Mouse (Mus musculus) left cerebral cortex, postnatal 4 days (tissue): ENCODE measurements around the gene Tcerg1l. TPM values are rescaled to one million over a fixed set of nuclear protein-coding genes. Genes with fewer than 3 reads are reported as not detected.

ENCODE experiments used
- DNase-seq: peaks from one replicate; pipeline ENCODE4 v3.0.0-alpha.2; 2022
- intact Hi-C: fragments of 180-260 bp; cut with DNase I; formaldehyde crosslinking; loops from one replicate; pipeline ENCODE4 v1.15.1; 2025
- total RNA-seq, 2 experiments: library from RNA; stranded (reverse); gene quantifications; 2 replicates each; pipeline ENCODE4 v1.2.3; 2021

Tcerg1l gene
- total RNA-seq, 2 experiments from 2014 or later, result 24.0 to 25.4 TPM

DNA sequence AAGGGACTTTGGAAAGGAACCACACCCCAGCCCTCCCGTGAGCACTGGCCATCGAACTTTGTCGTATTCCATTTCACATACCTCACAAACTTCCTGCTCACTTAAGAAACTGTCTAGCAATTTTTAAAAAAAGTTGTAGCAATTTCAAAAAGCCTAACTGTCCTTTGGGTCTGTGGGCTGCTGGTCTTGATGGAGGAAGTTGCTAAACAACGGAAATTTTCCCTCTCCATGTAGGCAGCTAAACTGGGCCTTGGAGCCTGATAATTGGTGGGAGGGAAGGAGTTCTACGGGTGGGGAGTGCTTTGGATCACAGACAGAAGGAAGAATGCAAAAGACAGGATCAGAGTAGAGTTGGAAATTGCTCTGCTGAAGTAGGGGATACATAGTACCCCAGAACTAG lies 155.3 kb downstream of the Tcerg1l start:
- intact Hi-C loops, result no loop called here

GRCm38 (mm10) chr7:138237708-138238225 lies 159.8 kb downstream of the Tcerg1l start:
- intact Hi-C loops, result no loop called here
- no peak for DNase-seq

More for the DNA sequence above, 155.3 kb downstream of the Tcerg1l start:
- DNase-seq, result no peak

DNA sequence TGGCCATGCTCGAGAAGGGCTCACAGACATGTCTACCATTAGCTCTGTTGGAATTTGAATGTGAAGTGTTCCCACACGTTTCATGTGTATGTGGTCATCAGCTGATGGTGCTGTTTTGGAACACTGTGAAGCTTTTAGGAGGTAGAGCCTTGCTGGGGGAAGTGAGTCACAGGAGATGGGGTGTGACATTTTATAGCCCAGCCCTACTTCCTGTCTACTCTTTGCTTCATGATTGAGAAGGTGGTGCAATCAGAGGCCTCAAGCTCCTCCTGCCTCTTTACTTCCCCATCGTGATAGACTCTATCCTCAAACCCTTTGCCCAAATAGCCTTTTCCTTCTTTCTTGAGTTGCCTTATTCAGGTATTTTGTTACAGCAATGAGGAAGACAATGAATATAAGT lies 173.3 kb downstream of the Tcerg1l start:
- no peak for DNase-seq
- intact Hi-C loops, result no loop called here

DNA sequence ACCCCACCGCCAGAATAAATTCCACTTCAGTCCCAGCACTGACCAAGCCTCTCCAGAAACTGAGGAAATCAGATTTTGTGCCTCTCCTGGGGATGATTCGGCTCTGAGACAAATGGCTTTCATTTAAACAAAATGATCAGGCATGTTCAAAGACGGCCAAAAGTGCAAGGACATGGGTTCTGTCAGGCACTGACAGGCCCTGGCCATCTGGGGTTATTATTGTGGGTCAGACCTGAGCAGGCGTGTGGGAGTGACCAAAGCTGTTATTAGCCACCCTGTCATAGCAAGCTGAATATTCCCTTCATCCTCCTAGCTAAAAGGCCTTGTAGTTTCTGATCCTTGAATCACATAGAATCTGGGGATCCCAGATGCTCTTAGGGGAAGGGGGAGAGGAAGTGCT lies 174.6 kb downstream of the Tcerg1l start:
- DNase-seq, result no peak
- intact Hi-C loops, result no loop called here

- intact Hi-C loops, result no loop called here
- DNase-seq, result peak; percentile 13
Measured at GRCm38 (mm10) chr7:138217556-138218098, 179.9 kb downstream of the Tcerg1l start.

GRCm38 (mm10) chr7:138215177-138215830 lies 182.2 kb downstream of the Tcerg1l start:
- intact Hi-C loops, result no loop called here
- no peak for DNase-seq

DNA sequence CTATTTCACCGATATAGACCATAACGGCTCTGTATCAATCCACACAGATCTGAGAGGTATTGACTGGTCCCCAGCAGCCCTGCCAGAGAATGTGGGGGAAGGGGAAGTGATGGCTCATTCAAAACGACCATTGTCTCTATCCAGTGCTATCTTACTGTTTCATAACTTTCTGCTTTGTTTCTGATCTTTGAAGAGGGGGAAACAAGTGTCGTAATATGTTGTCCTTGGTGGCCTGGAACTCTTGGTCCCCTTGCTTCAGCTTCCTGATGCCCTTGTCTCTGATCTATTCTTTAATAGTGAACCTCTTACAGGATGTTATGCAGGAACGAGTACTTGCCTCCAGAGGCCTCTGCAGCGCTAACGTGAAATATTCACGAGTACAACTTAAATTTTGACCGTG lies 182.8 kb downstream of the Tcerg1l start:
- intact Hi-C loops, result no loop called here
- DNase-seq, result no peak

- intact Hi-C loops, result no loop called here
- no peak for DNase-seq
Measured at GRCm38 (mm10) chr7:138209769-138210168, 187.8 kb downstream of the Tcerg1l start.

DNA sequence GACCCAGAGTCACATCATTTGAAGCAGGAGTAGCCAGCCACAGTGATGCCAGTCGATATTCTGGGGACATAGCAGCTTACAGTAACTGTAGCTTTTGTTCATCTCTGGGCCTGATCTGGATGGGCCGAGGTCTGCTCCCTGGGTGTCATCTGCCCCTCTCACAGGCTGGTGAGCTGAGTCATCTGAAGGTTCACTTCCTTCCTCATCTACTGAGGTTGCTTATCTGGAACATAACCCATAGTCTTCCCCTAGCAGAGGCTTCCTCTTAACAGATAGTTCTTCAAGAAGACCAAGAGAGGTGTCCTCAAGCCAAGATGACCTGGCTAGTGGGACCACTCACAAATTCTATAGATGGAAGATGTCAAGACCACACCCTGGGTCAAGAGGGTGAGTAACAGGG lies 192.4 kb downstream of the Tcerg1l start:
- DNase-seq, result no peak
- intact Hi-C loops, result no loop called here

DNA sequence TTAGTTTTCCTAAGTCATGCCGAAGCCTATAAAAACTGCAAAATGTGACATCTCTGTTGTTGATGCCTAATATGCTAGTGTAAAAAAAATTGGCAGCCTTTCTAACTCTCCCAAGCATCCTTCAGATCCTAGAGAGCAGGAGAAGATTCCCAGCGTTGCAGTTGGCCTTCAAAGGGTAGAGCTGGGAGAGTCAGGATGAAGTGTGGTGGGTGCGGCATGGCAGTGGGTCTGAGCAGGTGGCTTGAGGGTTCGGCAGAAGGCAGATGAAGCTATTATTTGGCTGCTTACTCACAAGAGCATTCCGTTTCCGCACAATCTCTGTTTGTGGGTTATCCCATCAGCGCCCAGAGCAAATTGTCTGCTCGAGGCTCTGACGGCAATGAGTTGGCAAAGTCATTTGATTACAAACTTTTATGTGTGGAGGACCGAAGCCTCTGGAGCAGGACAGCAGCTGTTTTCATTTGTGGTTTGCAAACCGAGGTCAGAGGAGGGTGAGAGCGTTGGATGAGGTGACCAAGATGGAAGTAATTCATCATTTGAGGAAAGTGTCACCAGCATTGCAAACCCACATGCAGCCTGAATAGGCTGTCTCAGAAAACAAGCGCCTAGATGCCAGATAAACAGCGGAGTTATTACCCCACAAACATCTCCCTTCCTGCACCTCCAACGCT lies 195.2 kb downstream of the Tcerg1l start:
- intact Hi-C loops, result no loop called here
- DNase-seq, result no peak

GRCm38 (mm10) chr7:138199333-138200058 lies 198.0 kb downstream of the Tcerg1l start:
- no peak for DNase-seq
- intact Hi-C loops, result no loop called here

DNA sequence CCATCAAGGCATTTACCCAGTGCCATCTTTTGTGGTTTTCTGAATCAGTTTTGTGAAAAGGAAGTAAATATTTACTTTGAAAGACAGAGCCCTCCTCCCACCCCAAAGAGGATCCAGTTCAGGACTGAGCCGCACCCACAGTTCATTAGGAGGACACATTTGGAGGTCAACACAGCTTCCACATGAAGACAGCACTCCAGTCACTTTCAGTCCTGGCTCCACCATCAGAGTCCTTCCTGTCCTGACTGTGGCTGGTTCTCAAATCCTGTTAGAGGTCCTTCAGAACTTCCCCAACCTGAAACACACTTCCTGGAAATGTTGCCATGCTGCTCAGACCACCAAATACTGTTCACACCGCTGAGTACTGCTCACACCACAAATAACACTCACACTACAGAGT lies 201.4 kb downstream of the Tcerg1l start:
- DNase-seq, result no peak
- intact Hi-C loops, result no loop called here

- no peak for DNase-seq
- intact Hi-C loops, result no loop called here
Measured at GRCm38 (mm10) chr7:138184197-138184596, 213.3 kb downstream of the Tcerg1l start.

- no peak for DNase-seq
- intact Hi-C loops, result no loop called here
Measured at GRCm38 (mm10) chr7:138182216-138182615, 215.3 kb downstream of the Tcerg1l start.

DNA sequence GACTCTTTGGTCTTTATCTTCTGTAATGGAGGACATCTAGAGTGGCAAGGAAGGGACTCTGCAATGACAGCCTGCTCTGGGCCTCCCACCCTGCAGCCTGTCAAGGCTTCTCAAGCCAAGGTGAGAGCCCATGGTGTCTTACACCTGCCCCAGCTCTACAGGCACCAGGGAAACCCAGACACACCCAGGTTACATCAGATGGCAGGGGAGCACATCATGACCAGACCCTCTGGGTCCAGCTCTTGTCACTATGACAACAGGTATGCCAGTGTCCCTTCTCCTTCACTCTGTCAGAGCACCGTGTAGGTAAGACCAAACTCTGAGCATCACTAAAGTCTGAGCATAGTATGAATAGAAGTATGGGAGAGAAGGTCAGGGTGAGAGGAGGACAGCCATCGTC lies 218.9 kb downstream of the Tcerg1l start:
- no peak for DNase-seq
- intact Hi-C loops, result no loop called here

DNA sequence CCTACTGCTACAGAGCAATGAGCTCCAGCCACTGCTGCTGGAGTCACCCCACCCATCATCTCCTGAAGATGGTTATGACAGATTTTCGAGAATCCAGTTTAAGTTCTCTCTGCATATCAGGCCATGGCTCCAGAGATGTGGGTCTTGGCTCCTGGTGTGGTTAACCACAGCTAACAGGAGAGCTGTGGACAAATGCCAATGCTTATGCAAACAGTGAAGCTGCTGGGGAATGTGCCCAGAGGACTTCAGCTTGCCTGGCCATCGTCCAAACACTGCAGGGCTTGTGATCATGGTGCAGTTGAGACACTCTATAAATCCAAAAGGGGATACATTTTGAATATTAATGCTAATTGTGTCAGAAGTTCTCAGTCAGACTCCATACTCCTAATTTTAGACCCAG lies 221.5 kb downstream of the Tcerg1l start:
- intact Hi-C loops, result no loop called here
- DNase-seq, result peak; percentile 39

DNA sequence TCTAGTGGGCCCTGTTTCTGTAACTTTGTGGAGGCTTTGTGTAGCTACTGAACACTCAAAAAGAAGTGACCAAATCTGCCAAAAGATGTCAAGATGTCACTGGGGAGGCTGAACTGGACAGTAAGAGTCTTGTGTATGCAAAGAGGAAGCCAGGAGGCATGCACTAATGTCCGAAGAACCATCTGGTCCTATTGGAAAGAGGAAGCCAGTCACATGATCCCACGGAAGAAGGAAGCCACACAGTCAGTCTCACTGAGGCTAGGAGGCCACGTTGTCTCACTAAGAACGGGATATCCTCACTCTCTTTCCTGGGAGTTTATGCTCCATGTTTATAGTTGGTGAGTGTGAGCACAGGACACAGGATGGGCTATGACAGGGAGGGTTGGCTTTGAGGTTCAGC lies 227.1 kb downstream of the Tcerg1l start:
- intact Hi-C loops, result no loop called here
- no peak for DNase-seq
